Mouse (Mus musculus): ENCODE measurements around the gene Zbtb22.
"Not testable (repeated sequence)": the region's sequence is repeated elsewhere in the genome, so short reads cannot be mapped to it uniquely, and the experiment has no call there.

Zbtb22 gene

DNA sequence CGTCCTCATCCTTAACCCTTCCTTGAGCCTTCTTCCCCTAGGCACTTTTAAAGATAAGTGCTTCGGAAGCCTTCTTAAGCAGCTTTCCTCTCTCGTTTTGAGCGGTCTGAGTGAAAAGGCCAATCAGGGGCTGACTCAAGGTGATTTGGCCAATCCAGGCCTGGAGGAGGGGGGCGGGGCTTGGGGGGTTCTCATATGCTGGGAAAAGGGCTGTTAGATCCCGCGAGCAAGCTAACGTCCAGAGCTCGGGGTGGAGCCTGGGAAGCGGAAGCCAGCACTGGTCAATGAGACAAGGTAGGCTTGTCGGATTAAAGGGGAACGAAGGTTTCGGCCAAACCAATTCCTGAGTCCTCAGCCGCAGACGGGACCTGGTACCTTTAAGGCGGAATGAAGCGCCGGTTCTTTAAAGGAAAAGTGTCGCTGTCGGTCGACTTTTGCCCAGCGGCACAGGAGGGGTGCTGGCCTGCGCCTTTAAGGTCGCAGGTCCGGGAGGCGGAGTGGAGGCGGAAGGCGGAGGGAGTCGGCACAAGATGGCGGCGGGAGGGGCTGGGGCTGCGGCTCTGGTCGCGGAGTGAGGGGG is at the start of gene Zbtb22, which contains the start of gene Tapbp:
Gene Zbtb22 (plus strand): TSS at position 234 of the 580 bp plus-strand sequence.
Gene Tapbp (plus strand): TSS at position 229 of the 580 bp plus-strand sequence.
- peak; percentile 87 for DNase-seq (ENCODE audit: low spot score)

DNA sequence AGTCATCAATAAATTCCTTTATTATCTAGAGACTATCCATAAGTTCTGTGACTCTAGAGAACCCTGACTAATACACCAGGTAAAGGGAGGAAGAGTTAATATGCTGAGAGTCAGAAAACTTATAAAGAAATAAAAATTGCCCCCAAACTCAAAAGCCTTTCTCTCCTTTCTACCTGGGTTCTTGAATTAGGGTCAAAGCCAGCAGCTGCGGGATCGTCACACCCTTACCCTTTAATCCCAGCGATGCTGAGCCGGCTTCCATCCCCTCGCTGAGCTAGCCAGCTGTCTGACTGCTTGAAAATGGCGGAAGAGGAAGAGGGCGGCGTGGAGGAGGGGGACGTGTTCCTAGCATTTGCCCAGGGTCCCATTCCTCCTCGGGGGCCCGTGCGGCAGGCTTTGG is 42.2 kb upstream of the Zbtb22 start, which contains the start of gene Gm7029:
Gene Gm7029 (plus strand): TSS at position 301 of the 400 bp plus-strand sequence.
- not testable (repeated sequence) for DNase-seq (ENCODE audit: low spot score)

DNA sequence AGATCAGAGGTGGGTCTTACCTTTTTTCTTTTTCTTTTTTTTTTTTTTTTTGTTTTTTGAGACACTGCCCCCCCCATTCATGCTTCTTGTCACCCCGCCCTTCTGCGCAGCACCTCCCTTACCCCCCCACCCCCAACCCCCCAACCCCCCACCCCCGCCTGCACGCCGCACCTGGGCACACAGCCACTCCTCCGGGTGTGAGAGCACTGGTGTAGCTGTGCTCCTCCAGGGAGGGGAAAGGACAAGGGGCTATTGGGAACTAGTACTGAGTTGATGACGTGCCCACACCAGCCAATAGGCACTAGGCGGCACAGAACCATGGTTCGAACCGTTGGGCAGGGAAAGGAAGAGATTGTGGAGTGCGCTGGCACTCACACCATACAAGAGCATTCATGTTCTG is 41.3 kb upstream of the Zbtb22 start:
- DNase-seq (ENCODE audit: low spot score) = no peak

DNA sequence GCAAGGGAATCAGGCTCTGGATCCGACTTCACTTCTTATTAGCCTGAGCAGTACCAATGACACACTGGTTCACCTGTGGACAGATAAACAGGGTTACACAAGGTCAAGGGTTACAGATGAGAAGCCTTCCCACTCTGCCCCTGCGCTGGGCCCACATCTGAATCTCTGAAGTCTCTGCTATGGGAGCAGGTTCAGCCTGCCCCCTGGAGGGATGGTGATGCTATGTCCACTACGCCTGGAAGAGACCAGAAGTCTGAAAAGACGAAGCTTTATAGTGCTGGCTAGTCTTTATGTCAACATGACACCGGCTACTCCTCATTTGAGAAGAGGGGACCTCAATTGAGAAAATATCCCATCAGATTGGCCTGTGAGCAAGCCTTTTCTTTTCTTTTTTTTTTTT is 39.9 kb upstream of the Zbtb22 start:
- not testable (repeated sequence) for DNase-seq (ENCODE audit: low spot score)

- not testable (repeated sequence) for DNase-seq (ENCODE audit: low spot score)
Observed at GRCm38 (mm10) chr17:33884320-33884719, 31.4 kb upstream of the Zbtb22 start.

- DNase-seq (ENCODE audit: low spot score) = not testable (repeated sequence)
Observed at GRCm38 (mm10) chr17:33887802-33888201, 27.9 kb upstream of the Zbtb22 start.

GRCm38 (mm10) chr17:33888230-33888629 is 27.5 kb upstream of the Zbtb22 start:
- DNase-seq (ENCODE audit: low spot score) = not testable (repeated sequence)

GRCm38 (mm10) chr17:33889941-33890532 is 25.7 kb upstream of the Zbtb22 start:
- DNase-seq (ENCODE audit: low spot score) = not testable (repeated sequence)

DNA sequence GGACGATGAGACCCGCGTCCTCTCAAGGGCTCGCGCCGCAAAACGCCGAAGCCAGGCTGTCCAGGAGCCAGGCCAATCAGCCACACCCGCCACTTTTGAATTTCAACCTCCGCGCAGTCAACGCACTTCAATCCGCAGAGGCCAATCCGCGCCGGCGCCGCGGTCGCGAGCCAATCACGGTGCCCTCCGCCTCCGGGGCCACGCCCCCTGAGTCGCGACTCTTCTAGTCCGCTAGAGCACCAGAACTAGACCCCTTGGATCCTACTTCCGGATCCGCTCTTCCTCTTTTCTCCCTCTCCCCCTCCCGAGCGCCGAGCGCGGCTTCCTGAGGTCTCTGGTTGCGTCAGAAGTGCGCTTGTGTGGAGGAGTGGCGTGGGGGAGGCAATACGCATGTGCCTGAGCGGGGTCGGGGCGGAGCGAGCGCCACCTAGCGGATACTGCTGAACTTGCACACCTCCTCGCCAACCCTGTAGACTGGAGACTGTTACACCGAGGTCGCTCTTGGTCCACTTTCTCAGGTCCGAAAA is 25.1 kb upstream of the Zbtb22 start, which contains the start of gene Kifc1:
Gene Kifc1 (minus strand): TSS at position 129 of the 527 bp plus-strand sequence.
- peak; percentile 99 for DNase-seq (ENCODE audit: low spot score)

GRCm38 (mm10) chr17:33891357-33891756 is 24.3 kb upstream of the Zbtb22 start:
- DNase-seq (ENCODE audit: low spot score) = no peak

- DNase-seq (ENCODE audit: low spot score) = not testable (repeated sequence)
Observed at GRCm38 (mm10) chr17:33891892-33892291, 23.8 kb upstream of the Zbtb22 start.

- DNase-seq (ENCODE audit: low spot score) = no peak
Observed at GRCm38 (mm10) chr17:33892429-33892828, 23.3 kb upstream of the Zbtb22 start.

GRCm38 (mm10) chr17:33893011-33893410 is 22.7 kb upstream of the Zbtb22 start:
- not testable (repeated sequence) for DNase-seq (ENCODE audit: low spot score)

- no peak for DNase-seq (ENCODE audit: low spot score)
Observed at GRCm38 (mm10) chr17:33897114-33897794, 18.4 kb upstream of the Zbtb22 start.

DNA sequence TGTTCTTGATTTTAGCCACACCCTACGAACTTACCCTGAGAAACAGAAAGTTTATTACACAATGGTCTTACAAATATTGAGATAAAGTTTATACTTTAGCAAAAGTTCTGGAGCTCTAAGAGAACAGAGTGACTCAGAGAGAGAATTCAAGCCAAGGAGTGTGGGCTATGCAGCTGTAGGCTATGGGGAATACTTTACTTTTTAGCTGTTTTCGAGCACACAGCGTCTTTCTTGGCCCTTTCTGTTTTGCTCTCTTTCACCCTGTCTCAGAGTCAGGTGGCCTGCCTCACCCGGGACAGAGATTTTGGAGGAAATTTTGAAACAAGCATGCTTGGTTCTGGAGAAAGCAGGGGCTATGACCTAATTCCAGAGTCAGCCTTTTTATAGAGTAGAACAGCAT is 17.5 kb upstream of the Zbtb22 start:
- DNase-seq (ENCODE audit: low spot score) = not testable (repeated sequence)

- no peak for DNase-seq (ENCODE audit: low spot score)
Observed at GRCm38 (mm10) chr17:33899642-33900041, 16.1 kb upstream of the Zbtb22 start.

DNA sequence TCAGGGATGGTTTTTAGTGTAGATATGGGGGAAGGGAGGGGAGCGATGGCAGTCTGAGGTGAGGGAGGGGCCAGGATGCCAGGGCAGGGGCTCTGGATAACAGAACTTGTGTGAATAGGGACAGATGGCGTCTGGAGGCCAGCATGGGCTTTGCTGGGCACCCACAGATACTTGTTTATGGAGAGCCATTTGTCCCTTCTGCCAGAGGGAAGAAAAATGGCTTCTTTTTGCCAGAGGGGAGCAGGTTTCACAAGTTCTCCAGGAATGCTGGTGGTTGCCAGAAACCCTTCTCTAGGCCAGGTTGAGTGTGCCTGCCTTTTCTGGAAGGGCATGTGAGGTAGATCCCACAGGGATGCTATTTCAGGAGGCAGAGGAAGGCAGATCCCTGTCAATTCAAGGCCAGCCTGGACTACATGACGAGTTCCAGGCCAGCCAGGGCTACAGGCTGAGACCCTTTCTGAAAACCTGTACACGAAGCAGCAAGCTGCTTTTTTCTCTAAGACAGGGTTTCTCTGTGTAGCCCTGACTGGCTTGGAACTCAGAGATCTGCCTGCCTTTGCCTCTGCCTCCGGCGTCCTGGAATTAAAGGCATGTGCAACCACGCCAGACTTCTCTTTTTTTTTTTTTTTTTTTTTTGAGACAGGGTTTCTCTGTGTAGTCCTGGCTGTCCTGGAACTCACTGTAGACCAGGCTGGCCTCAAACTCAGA is 15.3 kb upstream of the Zbtb22 start:
- peak; percentile 17 for DNase-seq (ENCODE audit: low spot score)

DNA sequence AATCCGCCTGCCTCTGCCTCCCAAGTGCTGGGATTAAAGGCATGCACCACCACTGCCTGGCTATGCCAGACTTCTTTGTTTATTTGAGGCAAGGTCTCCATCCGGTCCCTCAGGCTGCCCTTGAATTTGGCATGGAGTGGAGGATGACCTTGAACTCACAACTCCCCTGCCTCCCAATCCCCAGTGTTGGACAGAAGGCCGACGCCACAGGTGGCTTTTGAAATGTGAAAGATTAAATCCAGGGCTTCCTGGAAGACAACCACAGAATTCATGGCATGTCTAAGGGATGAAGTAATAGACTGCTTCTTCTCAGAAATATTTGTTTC is 14.8 kb upstream of the Zbtb22 start:
- DNase-seq (ENCODE audit: low spot score) = no peak

DNA sequence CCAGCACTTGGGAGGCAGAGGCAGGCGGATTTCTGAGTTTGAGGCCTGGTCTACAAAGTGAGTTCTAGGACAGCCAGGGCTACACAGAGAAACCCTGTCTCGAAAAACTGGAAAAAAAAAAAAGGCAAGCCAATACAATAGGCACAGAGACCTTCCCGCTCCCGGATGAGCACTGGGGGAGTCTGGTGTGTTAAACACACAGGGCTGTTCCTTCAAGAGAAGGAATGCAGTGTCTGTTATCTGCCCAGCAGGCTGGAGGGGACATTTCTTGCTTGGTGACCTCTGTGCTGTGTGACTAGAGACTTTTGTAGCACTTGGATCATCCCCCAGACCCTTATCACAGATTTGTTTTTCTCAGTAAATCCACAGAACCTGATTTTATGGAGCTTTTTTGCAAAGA is 14.1 kb upstream of the Zbtb22 start:
- DNase-seq (ENCODE audit: low spot score) = no peak

DNA sequence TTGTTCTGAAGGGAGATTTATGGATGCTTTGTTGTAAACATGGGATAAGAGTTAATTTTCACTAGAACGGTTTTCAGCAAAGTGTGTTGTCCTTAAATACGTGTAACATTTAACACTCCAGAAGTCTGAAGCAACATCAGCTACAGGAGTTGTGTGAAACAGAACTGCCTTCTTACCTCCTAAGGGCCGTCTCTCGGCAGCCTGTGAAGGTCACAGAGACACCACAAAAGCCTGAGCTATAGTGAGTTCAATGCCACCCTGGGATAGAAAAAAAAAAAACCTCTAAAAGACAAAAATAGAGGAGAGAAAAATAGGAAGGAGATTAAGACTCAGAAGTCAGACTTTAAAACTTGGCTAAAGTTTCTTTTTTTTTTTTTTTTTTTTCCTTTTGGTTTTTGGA is 13.6 kb upstream of the Zbtb22 start:
- DNase-seq (ENCODE audit: low spot score) = no peak

GRCm38 (mm10) chr17:33902491-33902890 is 13.2 kb upstream of the Zbtb22 start:
- no peak for DNase-seq (ENCODE audit: low spot score)
